Mouse (Mus musculus) lung, adult 2 months (tissue): ENCODE results near the gene Tiam1.

ENCODE experiments used
- CTCF ChIP-seq: fragments of 200-500 bp; IDR thresholded peaks from 2 replicates; pipeline ENCODE4 v1.5.1; 2011; ENCODE audit warnings: mild to moderate bottlenecking, low read length, control low read depth; ENCODE audit not compliant: insufficient read depth
- POLR2A ChIP-seq: fragments of 200-500 bp; IDR thresholded peaks from 2 replicates; pipeline ENCODE4 v1.6.1; 2011; ENCODE audit warnings: low read depth, mild to moderate bottlenecking, control low read depth, low read length, borderline replicate concordance; ENCODE audit errors: extremely low read depth

- TF ChIP-seq CTCF (no peak), POLR2A (no peak)
Measured at GRCm38 (mm10) chr16:89944050-89944449, 199.5 kb downstream of the Tiam1 start.
